Mouse (Mus musculus) erythroblast, embryonic 14.5 days (primary cell): ENCODE results near the gene St3gal3. TPM values are rescaled to one million over a fixed set of nuclear protein-coding genes. Genes with fewer than 3 reads are reported as not detected.

Experiments used
- H3K27me3 ChIP-seq: 2 replicates; pipeline ENCODE4 v1.6.1; 2012; ENCODE audit warnings: inconsistent platforms; ENCODE audit not compliant: control insufficient read depth
- H3K36me3 ChIP-seq: 2 replicates; pipeline ENCODE4 v1.6.1; 2012; ENCODE audit warnings: mild to moderate bottlenecking, inconsistent platforms; ENCODE audit not compliant: control insufficient read depth
- H3K4me1 ChIP-seq: 2 replicates; pipeline ENCODE4 v1.6.1; 2012; ENCODE audit warnings: inconsistent platforms; ENCODE audit not compliant: control insufficient read depth
- H3K4me3 ChIP-seq: replicated peaks from 2 replicates; pipeline ENCODE3; 2012; ENCODE audit warnings: moderate library complexity, mild to moderate bottlenecking, inconsistent platforms
- H3K9me3 ChIP-seq: 2 replicates; pipeline ENCODE4 v1.6.1; 2012; ENCODE audit warnings: low read length, inconsistent platforms, mixed read lengths; ENCODE audit not compliant: control insufficient read depth
- GATA1 ChIP-seq: IDR thresholded peaks from 2 replicates; pipeline ENCODE4 v1.6.1; 2012; ENCODE audit warnings: low read length, inconsistent platforms, mixed read lengths
- TAL1 ChIP-seq: IDR thresholded peaks from 3 replicates; pipeline ENCODE4 v1.6.1; 2012; ENCODE audit warnings: low read length, inconsistent platforms, mixed read lengths
- polyA plus RNA-seq: library from polyadenylated mRNA; stranded (reverse); fragments of >175 nt; gene quantifications from 2 replicates; pipeline ENCODE4 v1.2.3, GENCODE M21; 2012

St3gal3 gene
- polyA plus RNA-seq, 1 experiment: 0.85 TPM

DNA sequence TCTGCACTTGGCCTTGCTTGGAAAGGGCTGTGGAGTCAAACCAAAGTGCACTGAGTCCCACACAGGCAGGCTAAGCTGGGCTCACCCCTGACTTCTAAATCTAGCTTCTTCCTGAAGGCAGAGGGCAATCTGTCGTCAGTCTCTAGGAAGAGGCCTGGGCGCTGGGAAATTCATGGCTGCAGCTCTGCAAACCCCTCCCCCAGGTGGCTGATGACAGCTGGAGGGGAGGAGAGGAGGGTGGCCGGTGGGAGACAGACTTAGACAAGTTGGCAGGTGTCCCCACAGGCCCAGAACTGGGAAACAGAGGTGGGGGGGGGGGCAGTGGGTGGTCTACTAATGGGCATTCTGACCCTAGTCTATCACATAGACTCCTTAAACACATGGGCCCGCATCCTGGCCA, 177.2 kb downstream of the St3gal3 start:
- H3K27me3 ChIP-seq: no peaks in the 10 kb centered on the region
- peaks cover under 1% of the 10 kb centered on the region for H3K9me3 ChIP-seq
- peaks cover 31% of the 10 kb centered on the region for H3K36me3 ChIP-seq
- no peak overlapping the region for H3K4me3 ChIP-seq
- TF ChIP-seq GATA1 (no peak), TAL1 (no peak)
- no peaks in the 10 kb centered on the region; the same call in 1 of the 2 replicates for H3K4me1 ChIP-seq

DNA sequence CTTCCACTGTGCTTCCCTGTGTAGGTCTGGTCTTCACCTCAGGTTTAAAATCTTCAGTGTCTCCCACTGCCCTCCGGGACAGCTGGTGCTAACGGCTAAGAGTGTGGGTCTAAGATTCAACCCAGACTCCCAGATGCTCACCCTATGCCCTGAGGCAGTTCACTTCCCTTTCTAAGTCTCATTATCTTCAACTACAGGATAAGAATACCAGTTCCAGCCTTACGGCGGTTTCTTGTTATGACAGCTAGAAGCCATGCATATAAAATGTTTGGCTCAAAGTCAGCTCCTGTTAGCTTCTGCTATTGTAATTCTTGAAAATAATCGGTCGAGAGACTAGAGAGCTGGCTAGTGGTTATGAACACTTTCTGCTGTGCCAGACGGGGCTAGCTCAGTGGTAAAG, 187.2 kb downstream of the St3gal3 start:
- Histone ChIP-seq H3K27me3 (no peaks in the 10 kb centered on the region), H3K9me3 (peaks cover 6% of the 10 kb centered on the region), H3K36me3 (peaks cover 5% of the 10 kb centered on the region), H3K4me3 (no peak overlapping the region), H3K4me1 (no peaks in the 10 kb centered on the region)
- TF ChIP-seq GATA1 (no peak), TAL1 (no peak)

GRCm38 (mm10) chr4:117946639-117947305, 187.9 kb downstream of the St3gal3 start:
- H3K27me3 ChIP-seq: no peaks in the 10 kb centered on the region
- H3K4me1 ChIP-seq: no peaks in the 10 kb centered on the region
- no peaks in the 10 kb centered on the region for H3K36me3 ChIP-seq
- H3K4me3 ChIP-seq: no peak overlapping the region
- H3K9me3 ChIP-seq: no peaks in the 10 kb centered on the region
- TF ChIP-seq TAL1 (no peak), GATA1 (no peak)

- peaks cover 3% of the 10 kb centered on the region; the same call in 1 of the 2 replicates for H3K36me3 ChIP-seq
- no peaks in the 10 kb centered on the region for H3K4me1 ChIP-seq
- H3K4me3 ChIP-seq: no peak overlapping the region
- H3K27me3 ChIP-seq: no peaks in the 10 kb centered on the region
- TF ChIP-seq GATA1 (no peak), TAL1 (no peak)
- no peaks in the 10 kb centered on the region for H3K9me3 ChIP-seq
Observed at GRCm38 (mm10) chr4:117943317-117943716, 191.4 kb downstream of the St3gal3 start.

DNA sequence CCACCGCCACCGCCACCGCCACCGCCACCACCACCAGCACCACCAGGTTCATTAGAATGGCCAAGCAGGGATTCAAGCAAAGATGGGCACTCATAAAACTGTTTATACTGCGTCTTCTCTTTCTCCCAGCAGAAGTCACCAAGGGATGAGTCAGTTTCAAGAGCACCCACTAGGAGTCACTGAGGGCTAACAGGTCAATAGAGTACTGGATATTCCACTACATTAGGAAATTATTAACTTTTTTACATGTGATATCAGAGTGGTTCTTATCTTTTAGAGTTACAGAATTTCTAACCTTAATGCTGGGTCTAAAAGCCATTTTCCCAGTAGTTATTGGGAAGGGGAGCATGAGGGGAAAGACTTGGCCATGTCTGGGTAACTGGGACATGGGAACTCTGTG, 197.8 kb downstream of the St3gal3 start:
- Histone ChIP-seq H3K36me3 (peaks cover 3% of the 10 kb centered on the region; the same call in 1 of the 2 replicates), H3K27me3 (peaks cover 5% of the 10 kb centered on the region; the same call in 1 of the 2 replicates), H3K9me3 (no peaks in the 10 kb centered on the region), H3K4me1 (peaks cover 4% of the 10 kb centered on the region), H3K4me3 (no peak overlapping the region)
- TF ChIP-seq GATA1 (no peak), TAL1 (no peak)

DNA sequence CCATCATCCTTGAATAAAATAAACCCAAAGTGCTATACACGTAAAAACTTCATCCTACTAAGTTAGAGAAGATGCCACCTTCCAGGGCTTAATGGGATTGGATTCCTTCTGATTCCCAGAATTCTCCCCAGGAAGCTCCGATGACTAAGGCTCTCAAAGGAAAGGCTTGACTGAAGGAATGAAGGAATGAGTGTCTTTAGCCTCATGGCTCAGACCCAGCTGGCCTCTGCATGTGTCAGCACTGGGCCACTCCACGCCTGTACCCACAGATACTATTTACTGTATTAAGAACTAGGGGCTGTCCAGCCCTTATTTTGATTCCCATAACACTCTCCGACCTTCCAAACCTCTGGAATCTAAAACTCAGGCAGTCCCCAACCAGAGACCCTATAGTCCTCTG, 200.6 kb downstream of the St3gal3 start:
- TF ChIP-seq GATA1 (no peak), TAL1 (no peak)
- H3K9me3 ChIP-seq: peaks cover 12% of the 10 kb centered on the region
- peaks cover 28% of the 10 kb centered on the region for H3K27me3 ChIP-seq
- H3K4me3 ChIP-seq: no peak overlapping the region
- H3K4me1 ChIP-seq: peaks cover 19% of the 10 kb centered on the region
- H3K36me3 ChIP-seq: no peaks in the 10 kb centered on the region; the same call in none of the 2 replicates

DNA sequence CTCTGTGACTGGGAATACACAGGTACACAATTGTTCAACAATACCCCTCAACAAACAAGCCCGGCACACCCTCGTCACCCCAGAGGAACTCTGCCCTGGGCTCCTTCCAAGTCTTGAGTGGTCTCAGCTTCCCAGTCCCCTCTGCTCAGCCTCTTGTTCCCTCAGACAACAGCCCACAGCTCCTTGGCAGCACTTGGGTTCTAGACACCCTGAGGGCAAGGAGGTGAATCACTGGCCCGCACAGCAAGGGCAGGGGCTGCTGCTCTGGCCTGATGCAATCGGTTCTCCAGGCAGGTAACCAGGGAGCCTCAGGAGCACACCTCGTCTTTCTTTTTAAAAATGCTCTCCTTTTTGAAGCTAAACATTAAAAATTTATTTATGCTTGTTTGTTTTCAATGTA, 201.5 kb downstream of the St3gal3 start:
- TF ChIP-seq GATA1 (no peak), TAL1 (no peak)
- no peaks in the 10 kb centered on the region; the same call in none of the 2 replicates for H3K36me3 ChIP-seq
- no peak overlapping the region for H3K4me3 ChIP-seq
- H3K9me3 ChIP-seq: peaks cover 12% of the 10 kb centered on the region
- H3K4me1 ChIP-seq: peaks cover 28% of the 10 kb centered on the region
- peaks cover 36% of the 10 kb centered on the region for H3K27me3 ChIP-seq

DNA sequence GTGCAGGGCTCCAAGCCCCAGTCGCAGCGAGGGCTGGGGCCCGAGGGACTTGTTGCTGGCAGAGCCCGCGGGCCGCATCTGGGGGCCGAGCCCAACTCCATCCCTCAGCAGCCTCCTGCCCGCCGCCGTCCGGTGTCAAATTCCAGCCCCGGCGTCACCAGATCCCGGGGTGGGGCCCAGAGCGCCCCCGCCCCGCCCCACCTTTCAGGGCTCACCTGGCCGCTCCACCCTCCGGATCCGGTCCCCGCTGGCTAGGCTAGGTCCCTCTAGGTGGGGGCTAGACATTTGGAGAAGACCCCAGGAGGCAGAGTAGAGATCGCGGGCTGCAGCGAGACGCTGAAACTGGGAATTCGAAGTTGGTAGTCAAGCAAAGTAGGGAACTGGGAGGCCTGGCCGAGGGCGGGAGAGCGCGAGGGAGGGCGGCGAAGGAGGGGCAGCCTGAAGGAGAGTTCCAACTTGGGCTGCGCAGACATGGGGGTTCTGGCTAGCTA, 205.3 kb downstream of the St3gal3 start, which contains the start of gene Artn:
Artn (minus strand) TSS at position 373 of the 491 bp plus-strand sequence.
- H3K9me3 ChIP-seq: peaks cover 29% of the 10 kb centered on the region
- TF ChIP-seq TAL1: no peak
- TF ChIP-seq GATA1: no peak
- peak within 1 kb of the TSS; percentile 75 for H3K4me3 ChIP-seq
- peaks cover 58% of the 10 kb centered on the region for H3K4me1 ChIP-seq
- peaks cover 73% of the 10 kb centered on the region for H3K27me3 ChIP-seq
- H3K36me3 ChIP-seq: peaks cover 31% of the 10 kb centered on the region

DNA sequence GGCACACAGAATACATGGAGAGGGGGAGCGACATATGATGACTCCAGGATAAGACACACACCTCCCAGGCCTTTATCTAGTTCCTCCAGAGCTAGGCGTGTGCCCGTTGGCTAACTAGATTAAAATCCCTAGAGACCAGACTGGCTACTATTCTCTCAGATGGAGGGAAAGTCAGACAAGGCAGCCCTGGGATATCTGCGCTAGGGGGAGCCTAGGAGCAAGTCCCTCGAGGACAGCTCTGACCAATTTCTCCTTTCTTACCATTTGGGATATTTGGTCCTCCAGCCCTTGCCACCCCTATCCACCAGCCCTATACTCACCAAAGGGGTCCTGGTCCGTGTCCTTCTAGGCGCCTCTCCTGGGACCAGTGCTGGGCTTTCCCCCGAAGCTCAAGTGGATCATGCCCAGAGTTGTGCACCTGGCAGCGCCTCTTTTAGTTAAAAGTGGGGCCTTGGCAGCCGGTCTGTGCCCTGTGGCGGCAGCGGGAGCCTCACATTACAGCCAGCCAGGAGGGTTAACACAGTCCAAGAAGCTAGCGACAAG, 205.9 kb downstream of the St3gal3 start:
- H3K4me1 ChIP-seq: peaks cover 64% of the 10 kb centered on the region
- H3K4me3 ChIP-seq: peak overlapping the region; percentile 75
- peaks cover 31% of the 10 kb centered on the region for H3K36me3 ChIP-seq
- peaks cover 78% of the 10 kb centered on the region for H3K27me3 ChIP-seq
- TF ChIP-seq GATA1 (peak; percentile 90), TAL1 (peak; percentile 91)
- H3K9me3 ChIP-seq: peaks cover 29% of the 10 kb centered on the region
